Mouse (Mus musculus) olfactory bulb, adult 2 months (tissue): ENCODE results near the gene Crybg2.

Experiments used
- CTCF ChIP-seq: fragments of 200-500 bp; IDR thresholded peaks from 2 replicates; pipeline ENCODE4 v1.5.1; 2012; ENCODE audit warnings: low read depth, mild to moderate bottlenecking, low read length, moderate library complexity; ENCODE audit not compliant: insufficient read depth
- POLR2A ChIP-seq: fragments of 200-500 bp; IDR thresholded peaks from 2 replicates; pipeline ENCODE4 v1.6.1; 2012; ENCODE audit warnings: mild to moderate bottlenecking, low read depth, low read length, moderate library complexity; ENCODE audit not compliant: insufficient read depth

DNA sequence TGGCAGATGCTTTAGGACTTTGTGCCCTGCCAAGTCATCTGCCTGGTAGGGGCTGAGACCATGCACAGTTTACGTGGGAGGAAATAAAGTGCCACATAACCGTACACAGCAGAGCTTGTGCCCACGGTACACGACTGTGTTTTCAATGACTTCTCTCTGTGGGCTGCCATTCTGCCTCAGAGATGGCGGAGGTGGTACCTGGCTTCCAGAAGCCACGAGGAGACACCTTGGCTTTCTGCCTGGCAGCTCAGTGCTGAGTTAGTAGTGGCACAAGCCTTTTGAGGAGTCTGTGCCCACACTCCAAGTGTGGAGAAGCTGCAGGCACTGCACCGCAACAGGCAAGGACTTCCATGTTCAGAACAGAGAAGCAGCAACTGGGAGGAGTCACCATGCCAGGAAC lies 47.1 kb downstream of the Crybg2 start:
- TF ChIP-seq CTCF (no peak), POLR2A (no peak)
